Mouse (Mus musculus) Patski (cell line): ENCODE data around the gene Rhou. TPM values are rescaled to one million over a fixed set of nuclear protein-coding genes. Genes with fewer than 3 reads are reported as not detected.
"Not testable (repeated sequence)": the region's sequence is repeated elsewhere in the genome, so short reads cannot be mapped to it uniquely, and the experiment has no call there.

Experiments used
- ATAC-seq: fragments of 100-300 bp; one replicate; pipeline ENCODE4 v1.8.0; 2021
- CTCF ChIA-PET: fragments of 350-600 bp; sonication (Branson Sonifier 250); formaldehyde crosslinking; loops from one replicate; lab custom pipeline; 2022; ENCODE audit warnings: inconsistent platforms; lab: Charles Lee
- POLR2A ChIA-PET: fragments of 350-600 bp; sonication (Branson Sonifier 250); formaldehyde crosslinking; loops from one replicate; lab custom pipeline; 2022; ENCODE audit warnings: antibody characterized with exemption, inconsistent platforms; lab: Charles Lee
- DNase-seq: peaks from one replicate; pipeline ENCODE4 v3.0.0-alpha.2; 2011; ENCODE audit warnings: low read depth, low spot score
- H3K27me3 ChIP-seq: fragments of 371-371 bp; one replicate; pipeline ENCODE4 v1.5.1; 2021
- CTCF ChIP-seq: fragments of 100-300 bp; IDR thresholded peaks from one replicate; pipeline ENCODE4 v1.5.1; 2021
- in situ Hi-C: fragments of 300-500 bp; cut with MboI; formaldehyde crosslinking; loops from 3 replicates; pipeline ENCODE4 v1.11.1; 2018; ENCODE audit warnings: low pct_unique_long_range_greater_than_20kb, mixed read lengths
- polyA plus RNA-seq: library from polyadenylated mRNA; unstranded; gene quantifications from one replicate; pipeline ENCODE4 v1.2.3, GENCODE M21; 2021

Gene Rhou
- polyA plus RNA-seq, 1 experiment from 2014 or later, result 73.3 TPM

DNA sequence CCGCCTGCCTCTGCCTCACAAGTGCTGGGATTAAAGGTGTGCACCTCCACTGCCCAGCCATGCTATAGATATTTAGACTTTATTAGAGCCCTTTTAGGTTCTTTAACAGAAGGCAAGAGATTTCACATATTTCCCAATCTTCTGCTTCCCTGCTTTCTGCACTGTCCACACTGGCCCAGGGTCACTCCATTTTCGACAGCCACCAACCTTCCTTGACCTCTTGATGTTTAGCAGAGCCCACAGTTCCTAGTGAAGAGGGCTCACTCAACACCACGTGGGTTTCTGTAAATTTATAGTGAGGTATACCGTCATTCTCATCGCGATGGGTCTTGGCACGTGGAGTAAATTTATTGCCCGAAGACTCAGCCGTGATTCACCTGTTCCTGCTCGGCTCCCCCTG lies 23.7 kb upstream of the Rhou start:
- DNase-seq (no peak), ATAC-seq (no peak)
- no peak for TF ChIP-seq CTCF
- ChIA-PET POLR2A (no interaction called here), CTCF (interaction anchor here (1.2 to 4.2 kb wide), 4 partner anchors 15 to 154 kb away, joined by 4 to 30 read pairs (median 5); no protein-coding TSS in a partner anchor)
- no peaks in the 10 kb centered on the region for H3K27me3 ChIP-seq
- in situ Hi-C loops, result no loop called here

DNA sequence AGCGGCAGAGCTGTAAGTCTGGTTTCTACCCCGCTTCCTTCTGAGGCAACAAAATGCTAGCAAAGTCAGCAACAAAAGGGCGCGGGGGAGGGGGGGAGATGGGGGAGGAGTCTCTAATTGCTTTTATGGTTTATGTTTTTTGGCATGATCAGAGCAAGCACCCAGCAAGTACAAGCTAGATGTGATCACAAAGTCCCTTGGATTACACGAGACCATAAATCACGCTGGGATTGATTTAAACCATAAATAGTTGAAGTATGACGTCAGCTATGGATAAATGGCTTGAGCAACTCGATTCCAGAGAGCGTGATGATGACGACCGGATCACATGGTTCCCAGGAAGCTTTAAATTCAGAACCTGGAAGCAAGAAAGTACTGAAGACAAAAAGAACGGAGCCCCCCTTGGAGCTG lies 22.9 kb upstream of the Rhou start:
- no peak for TF ChIP-seq CTCF
- ChIA-PET POLR2A (no interaction called here), CTCF (interaction anchor here (1.2 to 4.2 kb wide), 5 partner anchors 14 to 153 kb away, joined by 3 to 30 read pairs (median 4); no protein-coding TSS in a partner anchor)
- DNase-seq, result no peak
- ATAC-seq, result no peak
- H3K27me3 ChIP-seq, result no peaks in the 10 kb centered on the region
- in situ Hi-C loops, result no loop called here

DNA sequence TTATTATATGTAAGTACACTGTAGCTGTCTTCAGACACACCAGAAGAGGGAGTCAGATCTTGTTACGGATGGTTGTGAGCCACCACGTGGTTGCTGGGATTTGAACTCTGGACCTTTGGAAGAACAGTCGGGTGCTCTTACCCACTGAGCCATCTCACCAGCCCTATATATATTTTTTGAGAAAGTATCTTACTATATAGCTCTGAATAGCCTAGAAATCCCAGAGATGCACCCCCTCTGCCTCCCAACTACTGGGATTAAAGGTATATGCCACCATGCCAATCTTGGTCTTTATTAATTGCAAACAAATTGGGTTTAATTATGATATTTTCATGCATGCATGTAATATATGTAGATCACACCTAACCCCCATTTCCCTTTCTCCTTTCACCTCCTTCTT lies 22.0 kb upstream of the Rhou start:
- in situ Hi-C loops, ATAC-seq, H3K27me3 ChIP-seq, DNase-seq: not testable (repeated sequence)
- ChIA-PET POLR2A (interaction anchor here (0.6 kb wide), 1 partner anchor 180 kb away, joined by 3 read pairs; no protein-coding TSS in a partner anchor), CTCF (interaction anchor here (1.4 to 1.7 kb wide), 2 partner anchors 137 to 145 kb away, joined by 3 read pairs; no protein-coding TSS in a partner anchor)

DNA sequence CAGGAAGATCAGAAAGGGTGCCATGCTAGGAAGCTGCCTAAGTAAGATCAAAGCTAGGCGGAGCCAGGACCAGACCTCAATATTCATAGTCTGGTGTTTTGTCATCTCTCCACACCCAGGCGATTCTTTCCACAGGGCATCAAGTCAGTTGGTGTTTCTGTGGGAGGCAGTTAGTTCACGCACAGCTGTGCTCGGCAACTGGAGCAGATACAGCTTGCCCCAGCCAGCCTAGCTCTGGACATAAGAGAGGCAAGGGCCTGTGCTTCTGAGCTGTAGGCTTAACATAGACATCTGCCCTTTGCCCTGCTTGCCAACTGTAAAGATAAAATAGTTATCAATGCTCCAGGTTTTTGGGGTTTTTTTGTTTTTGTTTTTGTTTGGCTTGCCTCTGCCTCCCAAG lies 21.5 kb upstream of the Rhou start:
- no peak for TF ChIP-seq CTCF
- ChIA-PET POLR2A (interaction anchor here (0.6 kb wide), 1 partner anchor 180 kb away, joined by 3 read pairs; no protein-coding TSS in a partner anchor), CTCF (interaction anchor here (1.4 to 3.4 kb wide), 3 partner anchors 20 to 144 kb away, joined by 3 to 10 read pairs (median 3); no protein-coding TSS in a partner anchor)
- no peak for ATAC-seq
- in situ Hi-C loops, result no loop called here
- no peak for DNase-seq
- H3K27me3 ChIP-seq, result no peaks in the 10 kb centered on the region

DNA sequence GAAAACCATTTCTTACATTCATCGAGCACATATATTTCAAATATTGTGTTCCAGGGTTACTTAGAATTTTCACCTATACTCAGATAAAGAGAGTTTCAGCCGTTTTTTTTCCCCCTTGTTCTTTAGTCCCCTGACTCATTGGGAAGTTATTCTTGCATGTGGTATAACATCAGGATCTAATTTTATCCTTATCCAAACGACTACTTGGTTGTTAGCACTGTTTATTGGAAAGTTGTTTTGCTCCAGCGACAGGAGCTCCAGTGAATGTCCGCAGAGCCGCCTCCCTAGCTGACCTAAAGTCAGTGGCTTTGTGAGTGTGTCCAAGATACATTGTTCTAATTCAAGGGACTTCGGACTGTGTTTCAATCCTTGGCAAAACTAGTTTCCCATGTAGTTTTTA lies 19.9 kb upstream of the Rhou start:
- no peaks in the 10 kb centered on the region for H3K27me3 ChIP-seq
- no peak for DNase-seq
- ChIA-PET CTCF (interaction anchor here (1.1 to 3.4 kb wide), 3 partner anchors 11 to 19 kb away, joined by 3 to 19 read pairs (median 10); no protein-coding TSS in a partner anchor), POLR2A (no interaction called here)
- in situ Hi-C loops, result no loop called here
- no peak for TF ChIP-seq CTCF
- no peak for ATAC-seq

DNA sequence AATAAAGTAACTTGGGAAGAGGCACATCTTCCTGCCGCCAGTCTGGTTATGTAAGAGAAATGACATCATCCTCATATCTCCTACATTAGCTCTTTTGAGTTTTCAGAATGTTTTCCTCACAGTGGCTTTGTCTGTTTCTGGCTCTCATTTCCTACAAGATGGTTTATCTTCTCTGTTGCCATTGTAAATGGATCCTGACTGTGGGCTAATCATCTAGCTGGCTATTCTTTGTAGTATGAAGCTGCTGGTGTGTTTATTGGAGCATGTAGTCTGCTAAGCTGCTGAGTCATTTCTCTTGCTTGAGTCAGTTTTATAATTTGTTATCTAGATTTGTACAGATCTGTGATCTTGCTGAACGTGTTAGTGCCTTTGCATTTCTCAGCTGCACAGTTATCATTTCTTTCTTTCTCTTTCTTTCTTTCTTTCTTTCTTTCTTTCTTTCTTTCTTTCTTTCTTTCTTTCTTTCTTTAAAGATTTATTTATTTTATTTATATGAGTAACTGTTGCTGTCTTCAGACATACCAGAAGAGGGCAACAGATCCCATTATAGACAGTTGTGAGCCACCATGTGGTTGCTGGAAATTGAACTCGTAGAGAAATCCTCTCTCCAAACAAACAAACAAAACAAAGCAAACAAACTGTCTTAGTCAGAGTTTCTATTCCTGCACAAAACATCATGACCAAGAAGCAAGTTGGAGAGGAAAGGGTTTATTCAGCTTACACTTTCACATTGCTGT lies 19.2 kb upstream of the Rhou start:
- ATAC-seq (peak; percentile 51), DNase-seq (peak; percentile 82)
- in situ Hi-C loops, result no loop called here
- ChIA-PET POLR2A (no interaction called here), CTCF (interaction anchor here (1.1 to 3.4 kb wide), 5 partner anchors 10 to 147 kb away, joined by 3 to 19 read pairs (median 9); no protein-coding TSS in a partner anchor)
- peak; percentile 47 for TF ChIP-seq CTCF
- H3K27me3 ChIP-seq, result no peaks in the 10 kb centered on the region

DNA sequence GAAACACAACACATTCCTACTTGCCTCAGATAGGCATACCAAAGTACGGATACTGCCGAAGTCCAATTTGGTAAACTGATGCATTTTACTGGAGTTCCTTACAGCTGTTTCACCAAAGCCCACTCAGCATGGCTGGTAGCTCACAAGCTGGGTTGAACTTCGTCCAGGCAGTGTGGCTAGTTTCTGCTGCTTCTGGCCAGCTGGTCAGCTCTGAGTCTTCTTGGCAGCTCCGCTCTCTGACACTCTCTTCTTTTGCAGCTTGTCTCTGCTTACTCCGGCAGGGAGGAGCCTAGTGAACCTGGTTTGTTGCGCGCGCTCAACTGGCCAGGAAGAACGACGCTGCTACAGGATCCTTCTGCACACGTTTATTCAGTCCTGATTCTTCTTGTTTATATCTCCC lies 18.1 kb upstream of the Rhou start:
- no peaks in the 10 kb centered on the region for H3K27me3 ChIP-seq
- ATAC-seq, result no peak
- DNase-seq, result no peak
- POLR2A ChIA-PET, result interaction anchor here (1.1 kb wide), 1 partner anchor 153 kb away, joined by 3 read pairs; no protein-coding TSS in a partner anchor
- CTCF ChIA-PET, result interaction anchor here (1.8 to 2.5 kb wide), 2 partner anchors 9 to 94 kb away, joined by 9 to 19 read pairs; no protein-coding TSS in a partner anchor
- TF ChIP-seq CTCF, result no peak
- in situ Hi-C loops, result no loop called here

DNA sequence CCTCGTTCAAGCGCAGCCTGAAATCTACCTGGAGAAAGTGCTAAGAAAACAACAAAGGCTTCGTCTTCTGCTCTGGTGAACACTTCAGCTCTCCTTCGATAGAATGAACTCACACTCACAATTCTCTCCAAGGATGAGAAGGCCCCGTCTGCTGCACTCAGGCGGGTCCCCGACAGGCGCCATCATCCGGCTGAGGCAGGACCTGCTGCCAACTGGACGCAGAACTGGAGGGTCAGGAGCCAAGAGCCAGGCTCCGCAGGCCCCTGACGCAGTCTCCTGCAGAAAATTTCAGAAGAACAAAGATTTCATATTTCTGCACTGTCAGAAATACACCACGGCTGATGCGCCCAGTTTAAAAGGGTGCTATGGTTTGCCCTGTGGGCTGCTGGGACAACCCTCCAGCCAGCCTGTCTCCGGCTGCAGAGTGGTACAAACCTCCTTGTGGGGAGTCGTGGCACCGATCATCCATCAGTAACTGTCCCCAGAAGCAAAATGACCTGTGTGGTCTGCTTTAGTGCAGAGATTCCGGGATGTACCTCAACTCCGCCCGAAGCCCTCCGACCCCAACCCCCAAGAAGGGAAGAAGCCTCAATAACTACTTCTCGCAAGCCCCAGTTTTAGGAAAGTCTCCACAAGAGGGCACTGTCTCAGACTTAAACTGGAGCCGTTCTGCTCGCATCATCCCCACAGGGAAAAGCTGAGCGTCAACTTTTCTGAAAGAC lies 10.2 kb upstream of the Rhou start:
- ChIA-PET CTCF (interaction anchor here (0.7 to 5.0 kb wide), 14 partner anchors 9 to 161 kb away, joined by 3 to 32 read pairs (median 8); partner anchors contain the start of gene Rhou), POLR2A (no interaction called here)
- in situ Hi-C loops, result no loop called here
- H3K27me3 ChIP-seq, result peaks cover 6% of the 10 kb centered on the region
- DNase-seq (no peak), ATAC-seq (no peak)
- peak; percentile 82 for TF ChIP-seq CTCF

DNA sequence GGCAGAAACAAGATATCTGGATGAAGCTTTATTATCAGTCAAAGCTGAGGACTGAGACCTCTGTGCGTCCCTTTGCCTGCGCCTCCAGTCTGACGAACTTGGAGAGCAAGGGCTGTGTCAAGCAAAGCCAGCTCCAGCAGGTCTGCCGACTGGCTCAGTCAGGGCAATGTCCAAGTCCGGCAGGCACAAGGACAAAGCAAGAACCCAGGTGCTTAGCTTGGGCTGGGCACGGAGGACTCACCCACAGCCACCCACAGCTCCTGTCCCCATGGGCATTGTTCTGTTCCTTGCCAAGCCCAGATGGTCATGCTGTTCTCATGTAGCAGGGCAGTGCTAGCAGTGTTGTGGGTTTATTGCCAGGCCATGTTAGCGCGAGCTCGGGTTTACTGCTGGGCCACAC lies 8.5 kb upstream of the Rhou start:
- in situ Hi-C loops, result no loop called here
- ATAC-seq (no peak), DNase-seq (no peak)
- ChIA-PET CTCF (interaction anchor here (2.7 to 5.0 kb wide), 6 partner anchors 8 to 140 kb away, joined by 9 to 32 read pairs (median 22); partner anchors contain the start of gene Rhou), POLR2A (no interaction called here)
- TF ChIP-seq CTCF, result no peak
- peaks cover 6% of the 10 kb centered on the region for H3K27me3 ChIP-seq
